Mouse (Mus musculus) thymus, postnatal 4 days (tissue): ENCODE measurements at regions not wholly inside any gene's neighbourhood (a gene's known extent, or its start where the extent isn't known, plus 50 kb on each side); places are given as distances from the start of the nearest gene placed in this dataset.
A peak's percentile ranks its signal among the peaks of the same experiment; 100 is the strongest.

Experiments used
- DNase-seq: peaks from one replicate; pipeline ENCODE4 v3.0.0; 2021

DNA sequence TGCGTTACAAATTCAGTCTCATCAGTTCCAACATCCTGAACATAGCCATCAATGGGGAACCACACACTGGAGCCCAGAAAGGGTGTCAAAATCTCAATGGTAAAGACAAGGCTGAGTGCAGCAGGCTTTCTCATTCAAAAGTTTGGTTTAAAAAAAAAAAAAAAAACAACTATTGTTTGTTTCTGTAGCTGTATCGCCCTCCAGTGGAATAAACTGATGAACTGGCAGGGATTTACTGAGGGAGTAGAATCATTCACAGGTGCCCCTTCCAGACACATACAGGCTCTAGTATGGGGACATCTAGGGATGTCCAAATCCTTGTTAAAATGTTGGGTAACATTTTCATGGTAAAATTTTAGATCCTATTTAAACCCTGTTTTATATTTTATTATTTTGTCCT lies 361.6 kb upstream of the Lmcd1 start:
- DNase-seq, result no peak

DNA sequence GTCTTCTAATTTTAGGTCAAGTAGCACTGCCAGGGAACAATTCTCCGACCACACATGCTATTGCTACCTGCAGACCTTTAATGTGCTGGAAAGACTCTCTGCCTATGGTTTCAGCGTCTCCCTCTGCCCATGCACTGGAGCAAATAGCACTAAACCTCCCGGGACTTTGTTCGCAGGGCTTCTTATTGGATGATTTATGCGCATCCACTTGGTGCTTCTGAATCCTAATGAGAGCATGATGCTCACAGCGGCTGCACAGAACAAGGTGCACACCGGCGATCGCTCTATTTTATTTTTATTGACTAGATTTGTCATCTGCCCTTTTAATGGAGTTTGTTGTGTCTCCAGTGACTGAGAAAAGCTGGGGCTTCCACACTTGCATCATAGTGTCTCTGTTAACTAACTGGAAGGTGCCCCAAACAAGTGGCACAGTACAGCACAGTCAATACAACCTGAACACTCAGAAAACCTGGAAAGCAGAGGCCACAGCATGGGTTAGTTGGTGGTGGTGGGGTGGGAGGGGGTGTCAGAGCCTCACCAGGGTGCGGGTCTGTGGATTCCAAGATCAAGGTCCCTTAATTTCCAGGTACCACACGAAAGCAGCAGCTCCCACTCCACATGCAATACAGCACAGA lies 359.7 kb upstream of the Lmcd1 start:
- no peak for DNase-seq

DNA sequence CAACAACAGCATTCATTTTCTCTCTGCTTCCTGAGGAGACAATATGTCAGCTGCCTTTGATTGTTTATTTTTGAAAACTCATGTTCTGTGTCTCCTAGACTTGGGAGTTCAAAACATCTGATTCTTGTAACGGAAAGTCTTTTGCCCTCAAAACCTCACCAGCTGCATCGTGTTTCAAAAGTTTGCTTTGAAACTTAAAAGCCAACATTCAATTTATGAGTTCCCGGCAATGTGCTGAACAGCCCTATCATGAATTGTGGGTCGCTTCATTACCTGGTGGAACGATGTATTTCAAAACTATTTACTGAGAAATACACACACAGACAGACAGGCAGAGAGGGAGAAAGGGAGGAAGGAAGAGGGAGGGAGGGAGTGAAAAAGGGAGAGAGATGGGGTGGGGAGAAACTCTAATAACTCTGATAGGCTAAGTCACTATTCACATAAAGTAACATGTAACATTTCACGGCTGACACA lies 356.3 kb upstream of the Lmcd1 start:
- no peak for DNase-seq

DNA sequence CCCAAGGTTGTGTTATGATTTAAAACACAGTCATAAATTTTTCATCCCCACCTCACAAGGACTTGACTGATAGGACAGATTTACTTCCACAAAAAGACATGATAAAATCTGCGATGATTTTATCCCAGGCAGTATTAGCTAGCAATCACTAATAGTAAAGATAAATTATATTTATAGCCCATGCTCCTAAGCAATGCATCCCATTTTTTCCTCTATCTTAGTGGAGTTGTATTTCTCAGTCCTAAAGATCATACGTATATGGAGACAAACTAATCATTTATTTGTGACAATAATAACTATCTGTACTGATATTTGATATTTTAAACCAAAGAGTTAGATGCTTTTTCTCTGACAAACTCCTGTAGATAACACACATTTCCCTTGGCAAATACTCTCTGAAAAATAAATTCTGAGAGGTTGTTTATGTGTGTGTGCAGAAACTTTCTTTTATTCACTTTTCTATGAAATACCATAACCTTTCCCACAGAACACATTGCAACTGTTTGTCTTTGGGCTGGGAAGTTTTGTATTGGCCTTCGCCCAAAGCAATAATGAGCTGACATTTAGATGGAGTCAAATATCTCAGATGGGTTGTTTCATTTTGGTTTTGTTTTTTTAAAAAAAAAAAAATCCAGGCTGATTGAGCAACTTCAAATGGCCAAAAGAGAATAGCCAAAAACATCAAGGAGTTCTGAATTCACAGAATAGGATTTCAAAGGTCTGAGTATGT lies 355.5 kb upstream of the Lmcd1 start:
- DNase-seq, result no peak

DNA sequence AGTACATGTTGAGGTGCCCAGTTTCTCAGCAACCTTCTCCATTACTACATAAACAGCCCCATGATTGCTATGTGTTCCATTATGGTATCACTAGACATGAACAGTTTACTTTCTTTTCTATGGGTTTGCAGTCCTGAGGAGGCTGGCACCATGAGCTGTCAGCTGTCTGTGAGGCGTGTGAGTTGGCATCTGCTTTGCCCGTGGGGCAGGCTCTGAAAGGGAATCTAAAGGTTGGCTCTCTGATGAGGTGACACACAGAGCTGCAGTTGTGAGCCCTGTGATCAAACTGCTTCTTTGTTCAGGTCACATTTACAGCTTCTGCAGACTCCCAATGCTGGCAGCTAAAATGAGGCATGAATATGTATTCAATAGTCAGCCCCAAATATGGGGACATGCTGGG lies 341.0 kb upstream of the Lmcd1 start:
- no peak for DNase-seq

DNA sequence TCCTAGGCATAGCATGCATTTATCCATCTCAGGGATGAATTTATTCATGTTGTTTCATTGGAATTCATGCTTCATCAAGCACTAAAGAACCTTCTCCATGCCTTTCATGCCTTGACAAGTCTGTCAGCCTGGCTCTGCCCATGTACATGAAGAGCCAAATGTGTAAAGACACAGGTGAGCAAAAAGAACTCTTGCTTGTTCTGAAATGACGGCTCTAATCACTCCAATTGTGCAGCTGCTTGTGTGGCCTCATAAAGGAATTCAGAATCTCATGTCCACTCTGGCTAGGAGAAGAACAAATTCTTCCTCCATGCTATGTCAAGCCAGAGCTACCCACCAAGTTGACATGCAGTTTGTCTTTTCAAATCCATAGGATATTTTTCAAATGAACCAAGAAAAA lies 319.2 kb upstream of the Lmcd1 start:
- no peak for DNase-seq

DNA sequence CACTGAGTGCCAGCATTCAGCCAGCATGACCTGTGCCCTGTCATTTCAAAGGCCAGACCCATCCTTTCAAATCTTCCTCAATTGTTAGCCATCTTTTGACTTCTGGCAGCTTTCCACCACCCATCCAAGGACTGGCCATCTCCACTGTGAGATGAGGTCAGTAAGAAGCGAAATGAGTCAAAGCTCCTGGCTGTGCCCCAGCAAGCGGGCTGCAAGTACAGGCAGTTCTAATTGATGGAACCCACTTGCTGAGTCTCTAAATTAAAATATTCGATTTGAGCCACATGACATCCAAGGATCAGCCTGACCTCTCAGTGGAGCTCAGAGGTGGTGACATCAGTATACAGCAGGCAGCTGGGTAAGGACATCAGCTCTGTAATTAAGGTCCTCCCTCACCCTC lies 307.8 kb upstream of the Lmcd1 start:
- DNase-seq, result no peak

DNA sequence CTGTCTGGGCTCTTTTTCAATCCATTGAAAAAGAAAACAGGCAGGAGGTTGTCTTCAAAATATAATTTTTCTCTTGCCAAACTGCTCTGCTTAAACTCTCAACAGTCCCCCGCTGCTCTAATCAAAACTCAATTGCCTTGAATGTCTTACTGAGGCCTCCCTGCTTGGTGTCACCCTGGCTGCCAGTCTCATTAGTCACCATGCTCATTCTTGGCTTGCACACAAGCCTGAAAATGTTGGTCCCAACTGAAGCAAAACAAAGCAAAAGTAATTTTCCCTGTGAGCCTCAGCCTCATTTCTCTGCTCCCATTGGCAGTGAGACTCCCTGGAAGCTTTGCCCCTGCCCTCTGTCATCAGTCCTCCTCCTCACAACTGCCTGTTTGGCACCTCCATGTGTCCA lies 288.1 kb upstream of the Lmcd1 start:
- DNase-seq, result no peak

DNA sequence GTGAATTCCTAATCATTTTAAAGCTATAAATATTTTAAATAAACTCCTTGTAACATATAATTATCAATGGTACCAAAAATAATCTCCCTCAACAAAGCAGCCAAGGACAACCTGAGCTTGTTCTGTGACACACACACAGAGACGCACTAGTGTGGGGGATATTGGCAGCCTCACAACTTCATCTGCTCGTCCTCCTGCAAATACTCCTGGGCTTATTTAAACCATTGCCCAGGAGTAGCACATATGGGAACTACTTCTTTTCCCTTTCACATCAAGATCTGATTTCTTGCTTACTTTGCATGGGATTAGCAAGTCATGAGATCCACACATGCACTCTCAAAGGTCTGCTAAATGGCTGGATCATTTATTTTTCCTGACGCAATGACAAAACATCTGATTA lies 277.7 kb upstream of the Lmcd1 start:
- no peak for DNase-seq

DNA sequence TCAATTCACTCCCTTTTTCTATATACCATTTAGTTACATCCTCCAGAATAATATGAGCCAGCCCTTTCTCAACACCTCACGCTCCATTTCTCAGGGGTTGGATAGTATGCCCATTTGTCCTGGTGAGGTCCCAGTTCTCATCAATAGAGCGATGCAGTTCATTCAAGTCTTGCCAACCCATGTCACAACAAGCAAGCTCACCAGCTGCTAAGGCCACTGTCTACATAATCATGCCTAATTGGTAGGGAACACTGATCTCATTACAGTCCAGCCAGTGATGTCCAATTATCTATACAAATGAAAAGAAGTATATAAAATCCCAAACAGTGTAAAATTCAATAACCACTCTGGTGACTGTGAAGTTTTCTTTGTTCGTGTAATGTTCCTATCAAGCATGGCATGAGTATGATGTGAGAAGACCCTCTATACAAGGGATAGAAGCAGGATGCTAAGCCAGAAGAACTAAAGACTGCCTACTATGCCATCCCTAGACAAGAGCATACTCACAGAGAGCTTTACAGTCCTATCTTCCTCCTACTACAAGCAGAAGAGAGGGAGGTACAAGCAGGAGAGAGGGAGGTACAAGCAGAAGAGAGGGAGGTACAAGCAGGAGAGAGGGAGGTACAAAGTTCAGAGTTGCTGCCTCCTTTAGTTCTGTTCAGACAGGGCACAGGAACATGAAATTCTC lies 269.6 kb upstream of the Lmcd1 start:
- DNase-seq, result no peak

DNA sequence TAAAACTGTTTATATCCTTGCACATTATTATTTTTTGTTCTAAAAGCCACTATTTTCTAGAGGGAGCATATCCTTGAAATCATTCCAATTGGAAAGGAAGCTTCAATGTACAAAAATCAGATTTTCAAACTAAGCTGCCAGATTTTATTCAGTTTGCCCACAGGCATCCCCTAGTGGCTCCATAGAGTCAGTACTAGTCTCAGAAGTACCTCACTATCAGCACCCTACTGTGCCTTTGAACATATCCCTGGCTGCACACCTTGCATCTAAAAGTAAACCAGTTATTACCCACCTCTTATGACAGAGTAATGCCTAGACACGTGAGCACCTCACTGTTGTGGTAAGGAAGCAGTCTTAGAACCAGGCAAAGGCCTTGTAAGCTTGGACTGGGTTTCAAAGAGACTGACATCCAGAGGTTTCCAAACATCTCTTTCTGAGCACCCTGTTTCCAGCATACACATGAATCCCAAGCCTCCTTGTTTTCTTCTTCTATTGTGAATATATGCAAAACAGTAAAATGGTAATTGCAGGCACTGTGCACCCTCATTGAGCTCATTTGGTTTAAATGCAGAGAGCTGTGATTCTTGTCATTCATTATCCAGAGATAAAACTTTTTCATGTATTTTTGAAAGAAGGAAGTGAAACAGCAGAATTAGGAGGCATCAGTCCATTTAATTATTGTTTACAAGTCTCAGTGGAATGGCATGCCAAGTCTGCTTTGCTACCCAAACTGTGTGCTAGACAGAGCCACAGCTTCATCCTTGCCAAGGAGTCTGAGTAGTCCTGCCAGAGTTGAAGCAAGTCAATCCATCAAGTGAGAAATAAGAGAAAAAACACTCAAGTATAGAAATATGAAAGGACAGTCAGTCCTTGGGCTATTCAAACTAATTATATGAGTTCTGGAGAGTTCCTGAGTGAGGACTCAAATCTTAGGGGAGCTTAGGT lies 247.0 kb upstream of the Lmcd1 start:
- no peak for DNase-seq

DNA sequence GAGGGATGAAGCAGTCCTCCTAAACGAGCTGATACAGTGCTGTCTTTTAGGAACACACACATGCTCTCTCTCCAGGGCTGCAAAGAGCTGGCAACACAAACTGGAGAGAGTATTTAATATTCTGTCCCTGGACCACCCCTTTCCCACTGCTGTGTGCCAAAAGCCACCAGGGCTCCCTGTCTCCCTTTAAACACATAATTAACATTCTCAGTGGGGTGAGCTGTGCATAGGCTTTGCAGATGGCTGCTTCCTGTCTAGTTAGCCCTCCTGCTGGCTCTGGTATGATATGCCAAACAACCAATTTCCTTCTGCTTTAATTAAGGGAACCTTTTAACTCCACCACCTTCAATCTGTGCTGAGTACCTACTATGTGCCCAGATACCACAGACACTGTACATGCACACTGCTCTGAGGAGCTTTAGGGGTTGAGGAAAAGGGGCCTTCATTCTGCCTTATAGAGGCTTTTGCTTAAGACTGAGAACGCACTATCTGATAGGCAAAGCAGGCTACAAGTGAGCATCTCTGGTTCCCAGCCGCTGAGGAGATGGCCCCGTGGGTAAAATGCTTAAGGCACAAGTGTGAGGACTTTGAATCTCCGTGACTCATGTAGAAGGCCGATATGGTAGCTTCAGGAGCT lies 222.9 kb upstream of the Lmcd1 start:
- no peak for DNase-seq

DNA sequence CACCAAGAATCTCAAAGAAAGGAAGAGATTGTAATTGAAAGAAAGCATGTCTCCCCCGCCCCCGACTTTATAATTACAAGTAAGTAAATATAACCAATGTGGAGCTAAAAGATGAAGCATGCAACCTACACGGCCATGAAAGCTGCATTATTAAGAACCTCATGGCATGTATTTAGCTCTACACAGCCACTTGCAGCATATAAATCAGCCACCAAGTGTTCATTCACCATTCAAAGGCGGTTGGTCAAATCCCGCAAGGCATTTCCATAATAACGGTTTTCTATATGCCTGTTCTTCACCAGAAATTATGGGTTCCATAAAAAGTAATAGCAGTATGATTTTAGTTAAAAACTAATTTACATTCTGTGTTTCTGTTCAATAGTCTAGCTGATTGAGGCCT lies 221.4 kb upstream of the Lmcd1 start:
- DNase-seq, result no peak

DNA sequence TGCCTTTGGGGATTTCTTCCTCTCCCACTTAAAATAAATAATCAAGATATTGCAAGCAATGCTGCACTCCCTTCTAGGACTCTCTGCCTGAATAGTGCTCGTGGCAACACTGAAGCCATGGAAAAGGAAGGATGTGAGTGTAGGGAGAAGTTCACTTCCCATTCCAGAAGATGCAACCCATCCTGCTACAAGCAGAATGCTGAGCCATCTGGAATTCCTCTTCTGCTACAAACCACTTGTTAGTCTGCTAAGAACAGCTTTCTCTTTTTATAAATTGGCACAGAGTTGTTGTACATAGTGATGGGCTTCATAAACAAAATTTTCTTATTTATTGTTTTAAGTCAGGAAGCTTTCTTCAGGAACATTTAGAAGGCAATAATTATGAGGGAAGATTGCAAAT lies 215.7 kb upstream of the Lmcd1 start:
- no peak for DNase-seq

DNA sequence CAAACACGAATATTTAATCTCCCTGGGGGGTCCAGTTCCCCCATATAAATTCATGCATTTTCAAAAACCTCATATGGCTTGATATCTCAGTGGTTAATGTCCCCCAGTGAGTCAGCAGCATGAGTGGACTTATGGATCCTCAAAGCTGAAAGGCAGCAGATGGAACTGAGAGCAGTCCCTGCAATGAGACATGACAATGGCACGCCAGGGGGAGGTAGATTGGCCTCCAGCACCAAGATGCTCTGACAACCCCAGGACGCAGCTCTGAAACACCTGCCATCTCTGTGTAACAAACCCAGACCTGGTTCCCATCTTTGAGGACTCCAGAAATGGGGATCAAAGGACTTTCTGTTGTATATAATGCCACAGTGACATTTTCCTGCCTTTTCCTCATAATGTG lies 210.6 kb upstream of the Lmcd1 start:
- no peak for DNase-seq

DNA sequence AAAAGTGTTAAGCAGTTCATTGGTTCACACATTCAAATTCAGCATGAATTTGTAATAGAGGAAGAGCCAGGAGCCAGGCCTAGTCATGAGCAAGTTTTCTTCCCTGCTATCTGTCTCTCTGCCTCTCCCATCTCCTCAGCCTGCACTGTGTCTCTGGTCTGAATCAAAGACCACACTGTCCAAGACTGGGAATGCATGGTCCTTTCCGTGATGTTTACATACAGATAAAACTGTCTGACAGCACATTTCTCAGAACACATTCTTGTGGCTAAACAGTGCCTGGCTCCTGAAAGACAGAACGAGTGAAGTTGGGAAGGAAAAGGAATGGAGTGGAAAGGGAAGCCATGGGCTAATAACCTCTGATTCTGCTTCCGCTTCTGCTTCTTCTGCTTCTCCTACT lies 183.0 kb upstream of the Lmcd1 start:
- no peak for DNase-seq

DNA sequence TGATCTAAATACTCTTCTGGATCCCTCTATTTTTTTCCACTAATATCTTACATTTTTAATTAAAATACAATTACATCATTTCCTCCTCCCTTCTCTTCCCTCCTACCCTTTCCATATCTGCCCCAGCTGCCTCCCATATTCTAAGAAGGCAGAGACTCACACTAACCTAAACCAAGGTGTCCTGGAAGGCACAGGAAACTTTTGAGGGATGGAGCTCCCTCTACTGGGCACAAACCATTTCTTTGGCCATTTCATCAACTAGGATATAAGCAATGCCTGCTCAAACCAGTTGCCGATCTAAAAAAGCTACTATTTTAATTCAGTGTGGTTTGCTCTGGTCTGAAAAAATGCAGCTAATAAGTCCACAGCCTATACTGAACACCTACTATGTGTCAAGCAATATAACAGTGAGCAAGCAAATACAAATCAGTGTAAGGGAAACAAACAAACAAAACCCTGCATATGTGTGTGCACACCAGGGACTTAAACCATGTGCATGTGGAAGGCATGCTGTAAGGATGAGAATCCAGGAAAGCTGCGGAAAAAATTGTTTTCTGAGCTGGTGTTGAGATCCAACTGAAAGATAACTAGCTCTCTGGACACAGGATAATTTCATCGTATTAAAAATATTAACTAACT lies 182.3 kb upstream of the Lmcd1 start:
- DNase-seq, result peak; percentile 9

DNA sequence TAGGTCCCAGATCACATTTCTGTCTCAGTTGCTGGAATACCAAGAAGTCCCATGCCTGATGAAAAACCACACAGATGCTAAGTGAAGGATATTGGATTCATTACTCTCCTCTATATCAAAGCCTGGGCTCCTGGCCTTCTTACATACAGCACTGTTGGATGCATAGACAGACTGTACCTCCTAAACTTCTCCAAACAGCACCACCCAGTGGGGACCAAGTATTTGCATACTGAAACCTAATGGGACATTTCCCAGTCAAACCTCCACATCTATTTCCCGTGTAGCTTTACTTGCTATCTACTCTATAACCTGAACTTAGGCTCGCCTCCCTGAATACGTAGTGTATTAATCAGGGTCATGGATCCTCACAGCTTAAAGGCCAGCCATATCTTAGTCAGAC lies 180.3 kb upstream of the Lmcd1 start:
- DNase-seq, result no peak

DNA sequence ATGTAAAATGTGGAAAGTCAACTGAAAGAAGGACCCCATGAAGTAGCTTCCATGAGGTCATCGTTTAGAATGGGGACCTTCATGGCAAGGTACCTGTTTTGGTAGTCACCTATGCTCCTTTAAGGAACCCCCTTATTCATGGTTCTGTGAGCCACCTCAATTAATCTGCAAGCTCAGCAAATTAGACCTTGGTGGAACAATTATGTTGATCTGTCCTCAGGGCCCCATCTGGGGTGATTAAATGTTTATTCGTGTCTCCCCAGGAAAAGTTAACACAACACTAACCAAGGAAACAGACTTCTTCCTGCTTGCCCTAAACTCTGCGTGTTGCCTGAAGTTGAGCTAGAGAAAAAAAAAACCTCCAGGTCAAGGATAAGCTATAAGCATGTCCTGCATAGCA lies 175.9 kb upstream of the Lmcd1 start:
- no peak for DNase-seq

DNA sequence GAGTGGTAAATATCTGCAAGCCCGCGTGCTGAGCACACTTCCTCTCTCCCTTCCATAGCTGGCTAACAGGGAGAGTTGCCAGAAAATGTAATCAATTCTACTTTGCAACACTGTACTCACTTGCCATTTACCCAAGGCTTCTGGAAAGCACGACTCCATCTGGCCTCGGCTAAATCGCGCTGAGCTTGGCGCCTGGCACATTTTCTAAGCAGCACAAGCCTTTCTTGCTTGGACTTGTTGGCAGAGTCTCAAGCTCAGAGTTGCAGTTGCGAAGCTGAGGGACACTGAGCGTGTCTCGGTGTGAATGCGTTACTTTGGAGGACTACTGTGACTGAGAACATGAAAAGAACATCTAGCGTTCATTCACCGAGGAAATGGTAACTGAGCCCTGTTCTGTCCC lies 164.9 kb upstream of the Lmcd1 start:
- DNase-seq, result no peak

DNA sequence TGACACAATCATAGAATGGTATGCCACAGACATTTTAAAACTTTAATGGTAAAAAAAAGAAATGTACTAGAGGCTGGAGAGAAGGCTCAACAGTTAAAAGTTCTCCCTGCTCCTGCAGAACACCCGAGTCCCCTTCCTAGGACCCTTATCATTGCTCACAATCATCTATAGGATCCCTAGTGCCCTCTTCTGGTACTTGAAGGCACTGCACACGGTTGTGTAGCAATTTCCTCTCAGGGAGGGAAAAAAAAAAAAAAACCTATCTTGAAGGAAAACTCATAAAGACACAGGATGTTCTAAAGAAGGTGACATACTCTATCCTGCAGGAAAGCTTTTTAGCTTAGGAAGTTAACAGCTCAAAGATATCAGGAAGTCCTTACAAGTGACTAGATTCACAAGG lies 154.4 kb upstream of the Lmcd1 start:
- DNase-seq, result no peak

DNA sequence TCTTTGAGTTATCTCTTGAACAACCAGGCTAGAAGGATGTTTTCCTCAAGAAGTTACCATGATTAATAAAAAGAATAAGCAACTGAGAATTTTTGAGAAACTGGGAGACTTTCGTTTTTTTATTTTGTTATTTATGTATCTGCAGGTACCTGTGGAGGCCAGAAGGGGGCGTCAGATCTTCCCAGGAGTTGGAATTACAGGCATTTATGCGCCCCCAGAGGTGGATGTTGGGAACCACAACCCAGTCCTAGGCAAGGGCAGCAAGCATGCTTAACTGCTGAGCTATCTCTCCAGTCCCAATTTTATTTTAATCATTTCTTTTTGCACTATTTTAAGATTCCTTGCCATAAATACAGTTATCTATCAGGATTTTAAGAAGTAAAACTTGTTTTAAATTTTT lies 140.0 kb upstream of the Lmcd1 start:
- DNase-seq, result peak; percentile 47
